ENCODE assay signal across 40 mouse cellular contexts in the genomic region with DNA sequence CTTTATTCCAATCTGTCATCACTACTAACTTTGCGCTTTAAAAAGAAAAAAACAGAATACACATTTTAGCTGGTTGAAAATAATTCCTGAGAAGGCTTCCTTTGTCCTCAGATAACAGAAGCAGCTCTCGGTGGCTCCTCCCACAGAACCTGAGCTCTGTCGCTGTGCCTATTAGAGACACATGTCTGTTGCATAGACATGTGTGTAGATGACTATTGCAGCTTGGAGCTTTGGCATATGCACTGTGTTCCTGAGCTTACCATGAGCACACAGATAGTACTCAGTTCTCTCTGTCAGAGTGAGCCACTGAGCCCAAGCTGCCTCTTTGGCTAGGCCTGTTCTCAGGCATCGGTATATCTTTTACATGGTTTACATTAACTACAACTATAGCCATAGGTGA. TPM values are rescaled to one million over a fixed set of nuclear protein-coding genes. Genes with fewer than 3 reads are reported as not detected.
"Had no signal": no experiment of that assay in that cellular context is flagged by ENCODE, and none has a peak within 500 bp of the region (broad histone marks: within the 10 kb centered on the region; RNA-seq: fewer than 3 reads in every experiment).

No protein-coding gene starts in this region.

- H3K9ac ChIP-seq: heart, embryonic 13.5 days; heart, embryonic 15.5 days; hindbrain, embryonic 13.5 days; kidney, embryonic 15.5 days; limb, embryonic 13.5 days; limb, embryonic 15.5 days; liver, embryonic 12.5 days; liver, embryonic 14.5 days had no signal

- H3K27me3 ChIP-seq: heart, embryonic 13.5 days; heart, embryonic 15.5 days; hindbrain, embryonic 13.5 days; kidney, embryonic 15.5 days; limb, embryonic 13.5 days; limb, embryonic 15.5 days; liver, embryonic 12.5 days had no signal

- ATAC-seq: hindbrain, postnatal 0 days; intestine, embryonic 16.5 days; liver, embryonic 12.5 days had no signal

- H3K4me2 ChIP-seq: heart, embryonic 11.5 days; heart, embryonic 13.5 days; heart, embryonic 15.5 days; hindbrain, embryonic 13.5 days; kidney, embryonic 15.5 days; limb, embryonic 13.5 days; limb, embryonic 15.5 days; liver, embryonic 12.5 days had no signal

- H3K27ac ChIP-seq: heart, embryonic 13.5 days; heart, embryonic 15.5 days; hindbrain, embryonic 13.5 days; hindbrain, postnatal 0 days; kidney, embryonic 15.5 days; kidney, postnatal 0 days; limb, embryonic 13.5 days; limb, embryonic 15.5 days; liver, embryonic 12.5 days; liver, embryonic 14.5 days had no signal

- DNase-seq: gastrocnemius, postnatal 14 days; gastrocnemius, postnatal 36 days; heart, adult 18-20 months; heart, postnatal 14 days; heart, postnatal 36 days; kidney, adult 11 months; kidney, adult 2 months; kidney, adult 9 months; kidney, postnatal 14 days; kidney, postnatal 36 days; left cerebral cortex, postnatal 4 days; lung, adult 18-20 months had no signal

- H3K36me3 ChIP-seq: heart, embryonic 13.5 days; heart, embryonic 15.5 days; hindbrain, embryonic 13.5 days; kidney, embryonic 15.5 days; limb, embryonic 13.5 days; limb, embryonic 15.5 days; liver, embryonic 12.5 days had no signal

- H3K4me1 ChIP-seq: heart, embryonic 13.5 days; heart, embryonic 15.5 days; hindbrain, embryonic 13.5 days; kidney, embryonic 15.5 days; limb, embryonic 13.5 days; limb, embryonic 15.5 days; liver, embryonic 12.5 days had no signal

- H3K4me3 ChIP-seq: heart, embryonic 13.5 days; heart, embryonic 15.5 days; hindbrain, embryonic 13.5 days; kidney, embryonic 15.5 days; limb, embryonic 13.5 days; limb, embryonic 15.5 days; liver, embryonic 12.5 days had no signal

- H3K9me3 ChIP-seq: heart, embryonic 13.5 days; heart, embryonic 15.5 days; hindbrain, embryonic 13.5 days; kidney, embryonic 15.5 days; limb, embryonic 13.5 days; limb, embryonic 15.5 days; liver, embryonic 12.5 days had no signal

RNA-seq across cellular contexts. Expression of gene Speer4b, which starts 48.1 kb away (rescaled TPM):
- total RNA-seq: gastrocnemius, adult 18-20 months; gastrocnemius, adult 8-10 months; gastrocnemius, postnatal 14 days; gastrocnemius, postnatal 36 days; heart, adult 18-20 months; heart, postnatal 14 days; heart, postnatal 36 days; hematopoietic stem cell, adult 5-6 weeks; hindbrain, postnatal 0 days; layer of hippocampus, adult 18-20 months; layer of hippocampus, postnatal 10 days; layer of hippocampus, postnatal 36 days; left cerebral cortex, adult 18-20 months; left cerebral cortex, adult 8-10 months; left cerebral cortex, postnatal 10 days; left cerebral cortex, postnatal 25 days; left cerebral cortex, postnatal 4 days; liver, adult 2 months had no signal
- polyA plus RNA-seq: frontal cortex, adult 2 months; heart, embryonic 11.5 days; heart, embryonic 13.5 days; heart, embryonic 15.5 days; heart, postnatal 0 days; intestine, embryonic 16.5 days; kidney, adult 2 months; kidney, embryonic 15.5 days; large intestine, adult 2 months; limb, embryonic 11.5 days; limb, embryonic 13.5 days; liver, adult 2 months; liver, embryonic 12.5 days; liver, embryonic 14.5 days; liver, embryonic 16.5 days had no signal
